Comparison of ENCODE assay signal across 7 mouse cellular contexts in the genomic region with DNA sequence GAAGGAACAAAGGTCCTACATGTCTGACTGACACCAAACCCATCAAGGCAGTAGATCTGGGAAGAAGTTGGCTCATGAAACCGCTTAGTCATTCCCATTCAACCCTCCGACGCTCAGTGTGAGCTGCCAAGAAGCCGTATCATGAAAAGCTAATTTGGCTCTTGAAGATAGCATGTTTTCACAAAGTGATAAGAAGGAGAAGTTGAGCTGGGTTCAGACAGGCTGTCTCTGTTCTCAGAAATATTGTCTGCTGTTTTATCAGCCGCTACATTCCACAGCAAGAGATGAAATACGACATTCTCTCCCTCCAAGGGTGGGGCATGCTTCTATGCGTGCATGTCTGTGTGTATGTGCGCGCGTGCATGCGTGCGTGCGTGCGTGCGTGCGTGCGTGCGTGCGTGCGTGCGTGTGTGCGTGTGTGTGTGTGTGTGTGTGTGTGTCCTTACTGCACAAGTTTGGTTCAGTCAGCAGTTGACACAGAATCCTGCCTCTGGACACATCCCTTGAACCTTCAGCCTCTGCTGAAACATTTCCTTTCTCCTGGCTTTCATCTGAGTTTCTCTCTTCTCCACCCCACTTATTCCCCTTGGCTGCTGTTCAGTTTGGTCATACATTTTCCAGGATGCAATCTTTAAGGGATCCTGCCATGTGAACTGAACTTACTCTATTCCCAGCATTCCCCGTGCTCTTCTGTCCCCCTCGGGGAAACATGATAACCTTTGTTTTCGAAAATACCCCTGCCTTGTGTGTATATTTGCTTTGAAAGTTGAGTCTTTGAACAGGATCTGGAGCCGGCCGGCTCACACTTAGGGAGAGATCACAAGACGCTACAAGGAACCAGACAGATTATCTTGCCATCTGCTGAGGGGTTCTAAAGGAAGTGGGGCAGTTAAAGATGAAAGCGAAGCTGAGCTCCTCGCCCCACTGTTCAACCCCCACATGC.
DNase-seq lines count a peak whose midpoint lies in the region; ATAC-seq lines count a peak whose summit lies in the region.

No protein-coding gene starts in this region.

- H3K4me1 ChIP-seq in erythroblast, embryonic 14.5 days (ENCODE audit: control insufficient read depth) = peaks cover 45% of the 10 kb centered on the region
- peaks cover 43% of the 10 kb centered on the region for H3K4me1 ChIP-seq in liver, embryonic 12.5 days

- 32% methylated on average over 30 of the region's 30 CpGs for WGBS in liver, embryonic 12.5 days (ENCODE audit: insufficient replicate concordance)

- peaks cover 3% of the 10 kb centered on the region for H3K9me3 ChIP-seq in erythroblast, embryonic 14.5 days (ENCODE audit: control insufficient read depth, low read length)
- H3K9me3 ChIP-seq in liver, embryonic 12.5 days (replicated peaks) = no peaks in the 10 kb centered on the region

- peak overlapping the region; percentile 94 for H3K27ac ChIP-seq in liver, embryonic 12.5 days

- no peaks in the 10 kb centered on the region for H3K27me3 ChIP-seq in erythroblast, embryonic 14.5 days (ENCODE audit: control insufficient read depth)
- no peaks in the 10 kb centered on the region for H3K27me3 ChIP-seq in liver, embryonic 12.5 days (replicated peaks)

- H3K4me2 ChIP-seq in liver, embryonic 12.5 days = peak overlapping the region; percentile 67

- peak; percentile 70 for DNase-seq in Muller cell, postnatal 12 days (ENCODE audit: inconsistent ontology term)
- peak; percentile 66 for DNase-seq in adrenal gland, adult 2 months
- DNase-seq in kidney, adult 18-20 months = peak; percentile 16
- peak; percentile 23 to 31 for DNase-seq in right cerebral cortex, adult 2 months (ENCODE audit: low spot score in 2 of 2)
- DNase-seq in thymus, postnatal 10 days (ENCODE audit: low spot score in 2 of 2) = no peak

- H3K9ac ChIP-seq in liver, embryonic 12.5 days = peak overlapping the region; percentile 63

- H3K36me3 ChIP-seq in erythroblast, embryonic 14.5 days (ENCODE audit: control insufficient read depth) = peaks cover 3% of the 10 kb centered on the region
- no peaks in the 10 kb centered on the region for H3K36me3 ChIP-seq in liver, embryonic 12.5 days

- peak overlapping the region; percentile 62 for H3K4me3 ChIP-seq in erythroblast, embryonic 14.5 days (replicated peaks)
- peak overlapping the region; percentile 34 for H3K4me3 ChIP-seq in liver, embryonic 12.5 days

- ATAC-seq in liver, embryonic 12.5 days = peak; percentile 98

Comparison
In these comparisons a context has a peak if more than half of its experiments do, and no peak if none do; other contexts are left out.
1. DNase-seq: peak in Muller cell, postnatal 12 days (single experiment), adrenal gland, adult 2 months (single experiment), kidney, adult 18-20 months (single experiment) and right cerebral cortex, adult 2 months (2 of 2); none in thymus, postnatal 10 days (0 of 2).